Mouse (Mus musculus) cerebellum, postnatal 4 days (tissue): Measurements from ENCODE around the gene Fblim1.

Source experiments
- DNase-seq, 2 experiments: peaks; one replicate each; pipeline ENCODE4 v3.0.0; 2022; ENCODE audit warnings: low spot score in 2 of 2, mixed read lengths in 1 of 2

The Fblim1 gene

GRCm38 (mm10) chr4:141599251-141600141, 6.4 kb downstream of the Fblim1 start:
- DNase-seq: peak in 1 of 2 experiments; percentile 45

- DNase-seq: no peak
These were observed 7.0 kb downstream of the Fblim1 start for GRCm38 (mm10) chr4:141598894-141599250.

GRCm38 (mm10) chr4:141598199-141598893, 7.5 kb downstream of the Fblim1 start:
- no peak for DNase-seq

GRCm38 (mm10) chr4:141596700-141597328, 9.1 kb downstream of the Fblim1 start:
- DNase-seq: no peak

- no peak for DNase-seq
These were observed 10.2 kb downstream of the Fblim1 start for GRCm38 (mm10) chr4:141595605-141596268.

- no peak for DNase-seq
These were observed 10.8 kb downstream of the Fblim1 start for GRCm38 (mm10) chr4:141595138-141595537.

- DNase-seq: peak in 1 of 2 experiments; percentile 39
These were observed 14.3 kb downstream of the Fblim1 start for GRCm38 (mm10) chr4:141591547-141591946.

- no peak for DNase-seq
These were observed 22.0 kb downstream of the Fblim1 start for GRCm38 (mm10) chr4:141583919-141584318.

- DNase-seq: no peak
These were observed 24.8 kb downstream of the Fblim1 start for GRCm38 (mm10) chr4:141581051-141581450.

- DNase-seq: no peak
These were observed 27.1 kb downstream of the Fblim1 start for GRCm38 (mm10) chr4:141578833-141579232.

GRCm38 (mm10) chr4:141576877-141577276, 29.0 kb downstream of the Fblim1 start:
- no peak for DNase-seq

GRCm38 (mm10) chr4:141576404-141576803, 29.5 kb downstream of the Fblim1 start:
- DNase-seq: no peak

- DNase-seq: peak; percentile 82 to 87
These were observed 30.9 kb downstream of the Fblim1 start for GRCm38 (mm10) chr4:141574789-141575702.

GRCm38 (mm10) chr4:141573359-141573966, 32.4 kb downstream of the Fblim1 start:
- no peak for DNase-seq

GRCm38 (mm10) chr4:141572668-141573358, 33.1 kb downstream of the Fblim1 start:
- DNase-seq: no peak

- no peak for DNase-seq
These were observed 34.0 kb downstream of the Fblim1 start for GRCm38 (mm10) chr4:141571934-141572333.

- DNase-seq: no peak
These were observed 34.6 kb downstream of the Fblim1 start for GRCm38 (mm10) chr4:141571337-141571739.

- no peak for DNase-seq
These were observed 35.1 kb downstream of the Fblim1 start for GRCm38 (mm10) chr4:141570821-141571220.

- DNase-seq: no peak
These were observed 35.9 kb downstream of the Fblim1 start for GRCm38 (mm10) chr4:141570004-141570403.

GRCm38 (mm10) chr4:141568966-141569365, 36.9 kb downstream of the Fblim1 start:
- no peak for DNase-seq
